Mouse (Mus musculus): ENCODE results near the gene Rnf5.

The Rnf5 gene

GRCm38 (mm10) chr17:34631647-34632046 is 28.2 kb upstream of the Rnf5 start:
- DNase-seq = no peak

- DNase-seq = no peak
Observed at GRCm38 (mm10) chr17:34630761-34631301, 27.3 kb upstream of the Rnf5 start.

- DNase-seq = no peak
Observed at GRCm38 (mm10) chr17:34629796-34630603, 26.5 kb upstream of the Rnf5 start.

- DNase-seq = peak; percentile 77
Observed at GRCm38 (mm10) chr17:34629221-34629751, 25.8 kb upstream of the Rnf5 start, which contains the start of gene Prrt1. TSS of gene Prrt1 (plus strand) at chr17:34629533.

- DNase-seq = no peak
Observed at GRCm38 (mm10) chr17:34628644-34628967, 25.1 kb upstream of the Rnf5 start.

GRCm38 (mm10) chr17:34627943-34628643 is 24.6 kb upstream of the Rnf5 start, which contains the start of gene Ppt2:
TSS of gene Ppt2 (minus strand) at chr17:34628510.
- no peak for DNase-seq

GRCm38 (mm10) chr17:34627093-34627942 is 23.8 kb upstream of the Rnf5 start:
- peak; percentile 93 for DNase-seq

- peak; percentile 82 for DNase-seq
Observed at GRCm38 (mm10) chr17:34626773-34627092, 23.2 kb upstream of the Rnf5 start.

GRCm38 (mm10) chr17:34626062-34626772 is 22.7 kb upstream of the Rnf5 start:
- no peak for DNase-seq

GRCm38 (mm10) chr17:34624981-34625380 is 21.5 kb upstream of the Rnf5 start:
- DNase-seq = no peak

GRCm38 (mm10) chr17:34623161-34623560 is 19.7 kb upstream of the Rnf5 start:
- no peak for DNase-seq

- no peak for DNase-seq
Observed at GRCm38 (mm10) chr17:34621006-34621405, 17.5 kb upstream of the Rnf5 start.

- DNase-seq = peak; percentile 73
Observed at GRCm38 (mm10) chr17:34618999-34619398, 15.5 kb upstream of the Rnf5 start.

GRCm38 (mm10) chr17:34615871-34616270 is 12.4 kb upstream of the Rnf5 start, which contains the start of gene Egfl8:
TSS of gene Egfl8 (minus strand) at chr17:34615971.
- DNase-seq = no peak

- DNase-seq = no peak
Observed at GRCm38 (mm10) chr17:34613830-34614229, 10.3 kb upstream of the Rnf5 start.

- DNase-seq = no peak
Observed at GRCm38 (mm10) chr17:34613054-34613645, 9.7 kb upstream of the Rnf5 start.

GRCm38 (mm10) chr17:34611050-34611449 is 7.6 kb upstream of the Rnf5 start:
- no peak for DNase-seq

GRCm38 (mm10) chr17:34607997-34608396 is 4.5 kb upstream of the Rnf5 start:
- DNase-seq = no peak

- DNase-seq = no peak
Observed at GRCm38 (mm10) chr17:34606186-34607039, 2.9 kb upstream of the Rnf5 start.

- DNase-seq = peak; percentile 96
Observed at GRCm38 (mm10) chr17:34605609-34606008, 2.1 kb upstream of the Rnf5 start.

Data from embryo, embryonic 11 days (tissue).